Mouse (Mus musculus): ENCODE results near the gene Ift81.

Ift81 gene

GRCm38 (mm10) chr5:122547810-122548209 is 66.5 kb downstream of the Ift81 start:
- in situ Hi-C loops (cut with MboI): no loop called here

- in situ Hi-C loops (cut with MboI): no loop called here
These were observed 67.0 kb downstream of the Ift81 start for GRCm38 (mm10) chr5:122547251-122547714.

- in situ Hi-C loops (cut with MboI): no loop called here
These were observed 70.9 kb downstream of the Ift81 start for GRCm38 (mm10) chr5:122543392-122543791.

GRCm38 (mm10) chr5:122541871-122542270 is 72.4 kb downstream of the Ift81 start:
- in situ Hi-C loops (cut with MboI): no loop called here

- in situ Hi-C loops (cut with MboI): no loop called here
These were observed 76.2 kb downstream of the Ift81 start for GRCm38 (mm10) chr5:122538077-122538476.

GRCm38 (mm10) chr5:122537654-122538053 is 76.7 kb downstream of the Ift81 start:
- in situ Hi-C loops (cut with MboI): no loop called here

GRCm38 (mm10) chr5:122533884-122534283 is 80.4 kb downstream of the Ift81 start:
- in situ Hi-C loops (cut with MboI): no loop called here

GRCm38 (mm10) chr5:122529913-122530604 is 84.3 kb downstream of the Ift81 start:
- in situ Hi-C loops (cut with MboI): no loop called here

GRCm38 (mm10) chr5:122529316-122529715 is 85.0 kb downstream of the Ift81 start:
- in situ Hi-C loops (cut with MboI): no loop called here

GRCm38 (mm10) chr5:122528591-122528990 is 85.7 kb downstream of the Ift81 start:
- in situ Hi-C loops (cut with MboI): no loop called here

- in situ Hi-C loops (cut with MboI): no loop called here
These were observed 86.6 kb downstream of the Ift81 start for GRCm38 (mm10) chr5:122527761-122528160.

GRCm38 (mm10) chr5:122526878-122527730 is 87.2 kb downstream of the Ift81 start:
- in situ Hi-C loops (cut with MboI): no loop called here

- in situ Hi-C loops (cut with MboI): no loop called here
These were observed 87.9 kb downstream of the Ift81 start for GRCm38 (mm10) chr5:122526405-122526804.

GRCm38 (mm10) chr5:122525238-122525931 is 88.9 kb downstream of the Ift81 start:
- in situ Hi-C loops (cut with MboI): no loop called here

- in situ Hi-C loops (cut with MboI): no loop called here
These were observed 89.5 kb downstream of the Ift81 start for GRCm38 (mm10) chr5:122524854-122525237.

GRCm38 (mm10) chr5:122524244-122524643 is 90.1 kb downstream of the Ift81 start:
- in situ Hi-C loops (cut with MboI): no loop called here

- in situ Hi-C loops (cut with MboI): no loop called here
These were observed 93.2 kb downstream of the Ift81 start for GRCm38 (mm10) chr5:122521130-122521473.

- in situ Hi-C loops (cut with MboI): no loop called here
These were observed 93.8 kb downstream of the Ift81 start for GRCm38 (mm10) chr5:122520254-122521129.

- in situ Hi-C loops (cut with MboI): no loop called here
These were observed 95.2 kb downstream of the Ift81 start for GRCm38 (mm10) chr5:122519043-122519660.

GRCm38 (mm10) chr5:122518247-122518646 is 96.1 kb downstream of the Ift81 start:
- in situ Hi-C loops (cut with MboI): no loop called here

GRCm38 (mm10) chr5:122516901-122517300 is 97.4 kb downstream of the Ift81 start:
- in situ Hi-C loops (cut with MboI): no loop called here

All from mature B cell (primary cell).